Mouse (Mus musculus): ENCODE data around the gene Nrarp.

GRCm38 (mm10) chr2:25194486-25195171 lies 14.1 kb downstream of the Nrarp start:
- TF ChIP-seq CTCF (IDR thresholded peaks at IDR 0.05; ENCODE audit: extremely low read depth, insufficient read length, insufficient replicate concordance, low read depth, low read length) (no peak), POLR2A (IDR thresholded peaks at IDR 0.05; ENCODE audit: low read depth, low read length) (0 out of 2 replicates have a peak, but pooled peaks have one; percentile 26)

Measured in small intestine, adult 2 months (tissue).